Comparison of ENCODE assay signal across 8 mouse cellular contexts in genomic region chr9:106280808-106281544, GRCm38 (mm10). TPM values are rescaled to one million over a fixed set of nuclear protein-coding genes. Genes with fewer than 3 reads are reported as not detected.
DNase-seq lines count a peak whose midpoint lies in the region; ATAC-seq lines count a peak whose summit lies in the region.

Poc1a (plus strand) TSS chr9:106281061.

- peak within 1 kb of the TSS; percentile 58 for H3K9ac ChIP-seq in hindbrain, embryonic 14.5 days

- H3K4me3 ChIP-seq in hindbrain, embryonic 14.5 days (replicated peaks; ENCODE audit: low read length): peak within 1 kb of the TSS; percentile 39

- H3K27ac ChIP-seq in hindbrain, embryonic 14.5 days: peak within 1 kb of the TSS; percentile 80

- under 1% methylated on average over 47 of the region's 47 CpGs for WGBS in hindbrain, embryonic 14.5 days

- H3K4me1 ChIP-seq in hindbrain, embryonic 14.5 days (replicated peaks; ENCODE audit: control insufficient read depth, insufficient read depth, low read length): peaks cover 10% of the 10 kb centered on the region

- DNase-seq in R1 (ENCODE audit: low read depth, low spot score): peak; percentile 96
- peak; percentile 94 to 96 for DNase-seq in cerebellum, postnatal 25 days
- peak; percentile 82 to 85 for DNase-seq in frontal cortex, postnatal 25 days (ENCODE audit: low spot score in 2 of 2)
- peak; percentile 95 for DNase-seq in hindbrain, embryonic 14.5 days (ENCODE audit: low spot score)
- peak; percentile 89 to 90 for DNase-seq in layer of hippocampus, postnatal 36 days
- peak; percentile 99 for DNase-seq in lung, postnatal 36 days
- DNase-seq in retina, postnatal 1 day: peak; percentile 98
- peak; percentile 88 to 89 for DNase-seq in urinary bladder, adult 18-20 months (ENCODE audit: low spot score in 2 of 2)

- no peaks in the 10 kb centered on the region for H3K27me3 ChIP-seq in hindbrain, embryonic 14.5 days (ENCODE audit: control insufficient read depth, insufficient read depth, low read length)

- peak; percentile 95 for ATAC-seq in hindbrain, embryonic 14.5 days (ENCODE audit: low FRiP score)

- peak within 1 kb of the TSS; percentile 74 for H3K4me2 ChIP-seq in hindbrain, embryonic 14.5 days (replicated peaks)

- no peaks in the 10 kb centered on the region for H3K36me3 ChIP-seq in hindbrain, embryonic 14.5 days (replicated peaks; ENCODE audit: control insufficient read depth, insufficient read depth)

- H3K9me3 ChIP-seq in hindbrain, embryonic 14.5 days (ENCODE audit: control insufficient read depth, low read length): no peaks in the 10 kb centered on the region

RNA-seq across cellular contexts. Expression of gene Poc1a, which starts in this region (rescaled TPM):
- polyA plus RNA-seq in hindbrain, embryonic 14.5 days (2014; fragmentation: Nextera tagmentation; extraction: Ambion mirVana): 6.3 and 7.3 TPM in 2 replicates
- 10 to 100 TPM; 10.6 to 12.2 TPM for total RNA-seq in layer of hippocampus, postnatal 36 days (2021)

Comparison
In these comparisons a context has a peak if more than half of its experiments do, and no peak if none do; other contexts are left out.
1. Peak in every context shown above with its lines: DNase-seq, ATAC-seq, H3K4me3 ChIP-seq and H3K27ac ChIP-seq.